Mouse (Mus musculus): Measurements from ENCODE around the gene Tagap.

- TF ChIP-seq CTCF (IDR thresholded peaks at IDR 0.05; ENCODE audit: control insufficient read depth, insufficient read depth, low read length) (no peak), POLR2A (IDR thresholded peaks at IDR 0.05; ENCODE audit: borderline replicate concordance, control insufficient read depth, low read depth, low read length) (no peak)
Measured at GRCm38 (mm10) chr17:7879529-7879928, 46.3 kb upstream of the Tagap start.
